Mouse (Mus musculus) frontal cortex, postnatal 25 days (tissue): ENCODE measurements at regions not wholly inside any gene's neighbourhood (a gene's known extent, or its start where the extent isn't known, plus 50 kb on each side); places are given as distances from the start of the nearest gene placed in this dataset.

Source experiments
- DNase-seq, 2 experiments: peaks; one replicate each; pipeline ENCODE4 v3.0.0; 2022; ENCODE audit warnings: low spot score in 2 of 2

DNA sequence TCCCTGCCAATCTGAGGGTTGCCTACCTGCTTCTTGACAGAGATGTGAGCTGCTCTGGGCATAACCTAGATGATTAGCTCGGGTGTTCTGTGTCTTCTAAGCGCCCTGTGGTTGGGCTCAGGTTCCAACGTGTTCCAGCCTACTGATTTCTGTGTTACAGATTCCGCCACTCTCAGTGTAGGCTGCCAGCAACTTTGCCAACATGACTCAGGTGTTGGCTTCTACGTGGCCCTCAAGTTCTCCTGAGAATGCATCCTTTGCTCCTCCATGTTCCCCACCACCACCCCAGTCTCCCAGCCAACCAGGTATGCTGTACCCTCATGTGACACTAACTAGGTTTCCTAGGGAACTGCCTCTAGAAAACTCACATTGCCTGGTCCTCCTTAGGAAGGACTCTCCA, 179.7 kb upstream of the Cadm1 start:
- DNase-seq: no peak

DNA sequence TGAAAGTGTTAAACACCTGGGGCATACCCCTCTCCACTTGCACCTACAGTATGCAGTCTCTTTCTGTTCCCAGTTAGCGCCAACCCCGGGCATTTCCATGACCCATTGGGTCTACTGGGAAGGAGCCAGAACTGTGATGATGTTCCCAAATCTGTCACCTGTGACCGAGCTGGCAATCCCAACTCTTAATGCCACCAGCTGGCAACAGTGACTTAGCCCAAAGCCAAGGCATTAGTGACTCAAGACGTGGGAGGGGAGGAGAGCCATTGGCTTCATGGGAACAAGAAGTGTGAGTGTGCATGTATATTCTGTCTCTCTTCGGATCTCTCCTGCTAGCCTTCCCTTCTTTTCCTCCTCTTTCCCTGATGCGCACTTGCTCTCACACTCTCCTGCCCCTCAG, 178.9 kb upstream of the Cadm1 start:
- DNase-seq: no peak

DNA sequence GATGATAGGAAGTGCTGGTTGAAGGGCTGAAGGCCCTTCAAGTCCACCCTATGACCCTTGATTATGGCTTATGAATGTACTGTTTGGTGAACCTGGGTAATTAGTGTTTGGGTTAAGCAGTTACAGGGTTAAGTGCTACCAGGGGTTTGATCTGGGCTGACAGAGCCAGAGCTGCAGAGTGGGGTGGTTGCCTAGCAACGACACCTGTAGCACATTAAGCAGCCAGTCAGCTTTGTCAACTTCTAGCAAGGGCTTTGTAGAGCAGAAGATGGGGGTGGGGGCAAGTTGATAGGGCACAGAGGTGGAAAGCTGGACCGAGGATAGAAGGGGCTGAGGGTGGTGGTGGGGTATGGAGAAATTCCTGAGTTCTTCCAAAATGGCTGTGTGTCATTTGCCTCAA, 177.0 kb upstream of the Cadm1 start:
- DNase-seq: no peak

DNA sequence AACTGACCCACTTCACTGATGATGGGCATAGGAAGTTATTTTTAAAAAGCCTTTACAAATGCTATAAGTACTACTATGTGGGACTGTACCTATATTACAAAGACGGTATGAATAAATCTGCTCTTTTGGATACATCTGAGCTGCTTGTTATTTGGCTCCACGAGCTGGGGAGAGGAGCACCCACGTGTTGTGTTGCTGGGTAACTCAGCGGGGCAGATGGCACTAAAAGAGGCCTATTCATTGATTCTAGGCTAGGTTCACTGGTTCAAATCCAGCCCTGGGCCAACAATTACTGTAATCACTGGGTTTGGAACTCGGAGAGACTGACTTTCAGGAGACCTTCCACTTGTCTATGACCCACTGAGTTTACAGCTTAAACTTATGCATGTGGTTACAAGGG, 176.0 kb upstream of the Cadm1 start:
- DNase-seq: no peak

DNA sequence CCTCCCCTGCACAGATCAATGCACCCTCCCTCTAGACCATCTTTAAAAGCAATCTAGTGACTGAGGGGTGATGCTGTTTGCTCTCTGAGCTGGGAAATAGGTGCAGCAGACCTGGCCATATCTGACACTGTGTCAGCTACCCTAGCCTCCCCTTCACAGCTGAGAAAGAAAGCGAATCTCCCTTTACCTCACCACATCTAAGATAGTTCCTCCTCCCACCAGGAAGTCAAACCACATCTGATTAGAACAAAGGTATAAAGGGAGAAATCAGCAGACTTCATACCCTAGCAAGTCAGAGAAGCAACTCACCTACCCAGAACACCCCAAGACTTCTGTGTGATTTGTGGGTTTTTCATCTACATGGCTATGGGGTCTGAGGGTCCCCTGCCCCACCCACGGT, 175.6 kb upstream of the Cadm1 start:
- DNase-seq: no peak

DNA sequence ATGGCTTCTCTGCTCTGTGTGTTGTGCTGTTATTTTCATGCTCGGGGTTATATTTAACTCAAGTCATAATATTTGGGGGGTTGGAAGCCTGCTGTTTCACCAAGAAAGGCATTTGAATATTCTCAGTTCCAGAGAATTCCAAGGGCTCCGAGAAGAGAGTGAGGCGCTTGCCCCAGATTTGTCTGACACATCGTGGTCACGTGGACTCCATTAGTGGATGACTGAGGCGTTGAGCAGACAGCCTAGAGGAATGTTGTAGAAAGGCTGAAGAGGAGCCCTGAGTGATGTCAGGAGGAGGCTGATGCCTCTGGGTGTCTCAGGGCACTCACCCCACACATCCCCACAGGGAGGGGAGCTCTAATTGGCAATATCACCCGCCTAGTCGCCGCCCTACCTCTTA, 175.1 kb upstream of the Cadm1 start:
- peak in 1 of 2 experiments; percentile 9 for DNase-seq

DNA sequence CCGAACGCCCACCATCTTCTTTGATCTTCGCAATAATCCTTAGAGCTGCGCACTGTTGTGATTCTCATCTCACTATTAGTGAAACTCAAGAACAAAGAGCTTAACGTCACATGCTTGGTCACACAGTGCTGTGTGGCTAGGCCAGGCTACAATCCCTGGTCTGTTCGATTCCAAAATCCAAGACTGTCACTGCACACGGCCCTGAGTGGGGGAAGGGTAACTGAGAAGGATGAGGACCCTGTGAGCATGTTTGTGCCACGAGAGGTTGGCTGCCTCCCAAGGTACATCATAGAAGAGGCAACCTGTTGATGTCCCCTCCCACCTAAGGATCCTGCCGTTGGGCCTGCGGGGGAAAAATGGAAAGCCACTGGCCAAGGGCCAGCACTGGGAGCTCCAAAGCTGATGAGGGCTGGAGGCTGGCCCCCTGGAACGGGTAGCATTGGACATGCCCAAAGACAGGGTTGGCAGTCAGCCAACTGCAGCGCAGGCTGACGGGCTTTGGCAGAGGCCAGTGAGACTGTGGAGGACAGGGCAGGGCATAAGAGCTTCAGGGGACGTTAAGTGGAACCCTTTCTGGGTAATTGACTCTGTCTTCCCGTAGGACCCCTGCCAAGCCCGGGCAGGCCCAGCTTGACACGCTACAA, 172.1 kb upstream of the Cadm1 start:
- peak; percentile 15 to 19 for DNase-seq

DNA sequence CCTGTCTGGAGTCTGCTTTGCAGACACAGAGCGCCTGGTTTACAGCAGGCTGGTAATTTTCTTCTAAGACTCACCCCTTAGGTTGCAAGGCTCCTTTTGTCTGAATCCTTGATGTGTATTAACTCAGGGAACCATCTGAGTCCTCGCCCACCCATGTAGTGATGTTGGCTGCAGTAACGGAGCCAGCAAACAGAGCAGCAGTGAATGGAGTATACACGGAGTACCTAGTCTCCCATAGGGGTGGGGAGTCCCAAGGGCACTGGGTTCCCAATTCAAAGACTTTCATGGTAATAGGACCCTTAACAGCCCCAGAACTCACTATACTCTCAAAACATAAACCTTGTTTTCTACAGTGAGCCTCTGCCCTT, 171.6 kb upstream of the Cadm1 start:
- DNase-seq: no peak

DNA sequence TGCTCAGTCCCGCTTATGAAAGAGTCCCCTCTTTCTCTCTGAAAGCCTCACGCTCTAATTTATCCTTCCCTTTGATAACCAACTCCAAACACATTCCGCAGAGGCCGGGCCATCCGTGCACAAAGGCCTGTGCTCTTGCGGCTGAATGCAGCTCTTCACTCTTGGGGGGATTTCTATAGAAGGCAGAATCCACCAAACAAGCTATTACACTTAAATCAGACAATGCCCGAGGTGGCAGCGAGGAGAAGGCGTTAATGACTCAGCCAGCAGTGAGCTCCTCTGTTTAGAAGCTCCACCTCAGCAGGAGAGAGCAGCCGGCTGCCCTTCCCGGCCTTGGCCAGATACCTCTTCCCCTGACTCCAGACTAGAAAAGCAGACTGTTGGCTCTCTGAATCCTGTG, 166.9 kb upstream of the Cadm1 start:
- DNase-seq: no peak

DNA sequence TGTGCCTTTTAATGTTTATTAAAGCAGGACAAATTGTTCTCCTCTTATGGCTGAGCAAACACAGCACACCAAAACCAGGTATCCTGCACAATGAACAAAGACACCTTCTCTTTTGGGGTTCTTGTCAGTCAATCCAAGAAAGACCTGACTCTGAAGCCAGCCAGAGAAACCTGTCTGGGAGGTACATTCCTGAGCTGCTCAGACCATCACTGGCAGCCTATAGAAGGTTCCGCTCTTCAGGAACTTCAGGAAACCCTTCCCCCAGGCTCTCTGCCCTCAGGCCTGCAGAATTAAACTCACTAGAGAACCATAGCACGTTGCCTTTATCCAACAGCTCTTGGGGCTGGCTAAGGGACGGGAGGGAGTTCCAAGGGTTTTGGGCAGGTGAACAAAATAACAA, 165.2 kb upstream of the Cadm1 start:
- DNase-seq: no peak

DNA sequence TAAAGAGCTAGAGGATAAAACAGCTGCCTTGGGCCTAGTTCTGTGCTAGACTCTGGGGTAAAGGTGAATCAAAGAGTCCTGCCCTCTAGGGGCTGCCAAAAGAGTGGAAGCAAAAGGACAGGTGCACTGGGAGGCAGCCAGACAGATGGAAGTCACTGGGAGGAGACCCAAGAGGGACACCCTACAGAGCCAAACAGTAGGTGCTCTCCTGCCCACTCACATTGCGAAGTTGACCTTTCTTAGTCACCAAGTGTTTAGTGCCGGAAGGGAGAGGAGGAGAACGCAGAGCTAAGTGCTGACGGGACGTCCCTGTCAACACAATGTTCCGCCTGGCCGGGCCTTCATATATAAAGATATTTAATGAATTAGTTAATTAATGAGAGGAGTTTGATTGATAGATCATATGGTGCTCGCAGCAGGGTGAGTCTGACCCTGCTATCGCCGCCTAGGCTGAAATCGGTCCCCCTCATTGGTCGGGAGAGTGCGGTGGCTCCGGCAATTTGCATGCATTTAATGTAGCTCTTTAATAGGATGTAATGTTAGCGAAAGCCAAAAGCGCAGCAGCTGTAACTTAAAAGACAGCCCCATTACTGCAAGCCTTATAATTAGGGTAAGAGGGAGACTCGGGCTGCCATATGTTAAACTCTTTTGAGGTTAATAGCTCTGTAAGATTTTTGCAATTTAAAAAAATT, 162.6 kb upstream of the Cadm1 start:
- DNase-seq: no peak

DNA sequence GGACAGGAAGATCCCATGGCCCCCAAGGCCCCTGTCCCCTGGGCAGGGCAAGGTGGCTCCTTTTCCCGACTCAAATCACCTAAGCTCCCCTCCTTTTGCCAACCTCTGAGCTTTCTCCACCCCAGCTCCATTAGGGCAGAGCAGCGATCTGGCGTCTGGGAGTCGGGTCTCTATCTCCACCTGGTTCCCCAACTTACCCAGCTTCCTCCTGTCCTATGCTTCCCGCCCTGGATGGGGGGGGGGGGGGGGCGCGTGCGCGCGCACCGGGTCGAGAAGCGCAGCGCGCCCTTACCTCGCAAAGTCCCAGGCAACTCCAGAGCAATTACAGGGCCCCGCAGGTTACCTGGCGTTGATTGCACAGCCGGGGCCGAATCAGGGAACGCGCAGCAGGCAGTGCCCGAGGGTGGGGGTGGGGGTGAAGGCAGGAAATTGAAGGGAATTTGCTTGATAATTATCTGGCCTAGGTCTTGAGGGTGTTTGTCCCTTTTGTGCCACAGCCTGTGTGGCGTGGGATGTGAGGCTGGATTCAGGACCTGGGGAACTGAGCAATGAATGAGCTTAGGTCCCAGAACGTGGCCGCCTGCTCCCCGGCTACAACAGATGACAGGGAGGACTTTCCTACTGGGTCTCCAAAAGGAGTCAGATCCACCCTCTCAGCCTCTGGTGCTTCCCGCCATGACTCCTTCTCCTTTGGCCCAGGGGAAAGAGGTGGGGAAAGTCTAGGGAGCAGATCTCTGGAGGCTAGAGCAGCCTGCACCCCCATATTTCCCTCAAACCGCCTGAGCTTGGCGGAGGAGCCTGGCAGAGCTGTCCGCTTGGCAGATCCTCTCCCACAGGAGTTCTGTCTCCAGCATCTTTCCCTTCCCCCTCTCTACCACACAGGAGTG, 161.7 kb upstream of the Cadm1 start:
- DNase-seq: no peak

DNA sequence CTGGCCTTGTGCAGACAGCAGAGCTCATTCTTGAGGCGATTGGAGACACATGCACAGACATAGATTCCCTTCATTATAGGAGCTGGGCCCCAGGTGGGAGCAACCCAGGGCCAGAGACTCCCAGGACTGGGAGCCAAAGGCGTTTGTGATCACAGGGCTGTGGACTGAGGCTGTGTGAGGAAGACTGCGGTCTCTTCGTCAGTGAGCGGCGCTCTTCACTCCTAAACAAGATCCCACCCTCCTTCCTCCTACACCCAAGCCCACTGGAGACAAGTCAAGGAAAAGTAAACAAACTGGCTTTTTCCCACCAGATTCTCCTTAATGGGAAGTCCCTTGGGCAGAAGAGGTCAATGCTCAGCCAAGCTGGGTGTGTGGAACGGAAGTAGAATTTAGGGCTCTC, 157.7 kb upstream of the Cadm1 start:
- no peak for DNase-seq

DNA sequence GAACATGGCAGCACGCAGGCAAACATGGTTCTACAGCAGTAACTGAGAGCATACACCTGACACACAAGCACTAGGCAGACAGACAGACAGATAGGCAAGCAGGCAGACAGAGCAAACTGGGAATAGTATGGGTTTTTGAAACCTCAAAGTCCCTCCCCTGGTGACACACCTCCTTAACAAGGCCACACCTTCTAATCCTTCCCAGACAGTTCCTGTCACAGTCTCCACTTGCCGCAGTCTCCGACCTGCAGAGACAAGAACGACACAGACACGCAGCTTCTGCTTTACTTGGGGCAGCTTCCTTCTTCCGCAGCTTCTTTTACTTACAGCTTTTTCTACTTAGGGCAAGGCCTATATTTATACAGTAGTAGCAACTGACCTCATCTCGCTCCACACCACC, 155.9 kb upstream of the Cadm1 start:
- DNase-seq: no peak

DNA sequence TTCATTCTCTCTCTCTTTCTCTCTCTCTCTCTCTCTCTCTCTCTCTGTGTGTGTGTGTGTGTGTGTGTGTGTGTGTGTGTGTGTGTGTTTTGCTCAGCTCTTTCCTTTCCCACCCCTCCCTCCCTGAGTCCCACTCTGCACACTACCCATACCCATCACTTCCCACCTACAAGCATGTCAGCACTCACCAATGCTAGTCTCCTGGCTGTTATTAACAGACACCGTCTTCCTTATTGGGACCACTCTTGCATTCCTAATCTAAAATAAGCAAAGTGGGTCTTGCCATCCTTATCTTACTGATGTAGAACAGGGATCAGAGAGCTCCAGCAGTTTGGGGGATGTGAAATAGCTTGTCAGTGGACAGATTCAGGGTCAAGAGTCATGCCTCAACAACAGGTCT, 153.3 kb upstream of the Cadm1 start:
- no peak for DNase-seq

DNA sequence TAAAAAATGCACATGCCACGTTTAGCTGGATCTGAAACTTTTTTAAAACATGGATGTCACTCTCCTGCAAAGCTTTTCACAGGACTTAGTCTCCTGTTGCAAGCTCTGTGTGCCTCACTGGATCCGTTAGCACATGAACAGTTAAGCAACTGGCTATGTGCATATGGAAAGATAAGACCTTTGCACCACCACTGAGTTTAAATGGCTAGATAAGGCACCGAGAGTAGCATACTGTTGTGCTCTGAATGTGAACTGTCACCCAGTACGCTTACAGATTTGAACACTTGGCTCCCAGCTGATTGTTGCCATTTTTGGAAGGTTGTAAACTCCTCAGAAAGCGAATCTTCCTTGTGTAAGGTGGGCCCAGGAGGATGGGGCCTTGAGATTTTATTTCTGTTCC, 151.4 kb upstream of the Cadm1 start:
- DNase-seq: no peak

DNA sequence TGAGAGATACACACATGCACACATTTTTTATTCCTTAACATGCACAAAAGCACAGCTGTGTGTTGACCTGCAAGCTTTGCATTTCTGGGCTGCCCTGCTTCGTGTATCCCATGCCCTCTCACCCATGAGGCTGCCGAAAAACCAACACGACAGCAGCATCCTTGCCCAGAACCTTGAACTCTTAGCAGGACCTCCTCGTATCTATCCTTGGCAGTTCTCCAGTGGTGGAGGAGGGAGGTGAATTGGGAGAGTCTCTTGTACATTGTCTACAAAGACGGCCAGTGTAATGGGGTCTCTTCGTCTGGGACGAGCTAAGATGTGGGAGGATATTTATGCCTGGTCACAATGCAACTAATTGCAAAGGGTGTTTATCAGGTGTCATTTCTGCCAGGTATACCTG, 149.6 kb upstream of the Cadm1 start:
- DNase-seq: no peak

DNA sequence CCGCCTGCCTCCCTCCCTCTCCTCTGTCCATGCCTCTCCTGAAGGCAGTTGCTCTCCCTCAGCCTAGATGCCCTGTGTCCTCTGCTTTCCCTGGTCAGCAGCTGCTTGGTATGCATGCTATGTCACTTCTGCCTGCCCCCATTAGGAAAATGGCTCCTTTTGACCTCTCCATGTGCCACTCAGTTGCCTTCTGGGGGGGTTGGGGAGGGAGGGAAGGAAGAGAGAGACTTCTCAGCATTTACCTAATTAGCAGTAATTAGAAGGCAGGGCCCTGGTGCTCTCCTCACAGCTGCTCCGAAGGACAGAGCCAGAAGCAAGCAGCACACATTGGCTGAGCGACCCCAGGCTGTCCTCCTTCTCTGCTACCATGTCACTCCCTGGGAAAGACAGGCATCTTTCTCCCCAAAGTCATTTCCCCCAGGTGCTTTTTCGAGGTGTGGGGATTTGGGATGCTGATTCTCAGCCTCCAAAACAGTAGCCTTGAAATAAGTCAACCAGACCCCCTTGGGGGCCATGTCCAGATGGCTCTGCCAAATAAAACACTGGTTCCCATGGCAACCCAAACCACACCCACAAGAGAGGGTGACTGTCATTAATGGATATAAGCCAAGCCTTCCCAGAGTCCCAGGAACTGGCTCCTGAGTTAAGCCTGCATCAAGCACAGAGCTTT, 145.7 kb upstream of the Cadm1 start:
- DNase-seq: no peak

DNA sequence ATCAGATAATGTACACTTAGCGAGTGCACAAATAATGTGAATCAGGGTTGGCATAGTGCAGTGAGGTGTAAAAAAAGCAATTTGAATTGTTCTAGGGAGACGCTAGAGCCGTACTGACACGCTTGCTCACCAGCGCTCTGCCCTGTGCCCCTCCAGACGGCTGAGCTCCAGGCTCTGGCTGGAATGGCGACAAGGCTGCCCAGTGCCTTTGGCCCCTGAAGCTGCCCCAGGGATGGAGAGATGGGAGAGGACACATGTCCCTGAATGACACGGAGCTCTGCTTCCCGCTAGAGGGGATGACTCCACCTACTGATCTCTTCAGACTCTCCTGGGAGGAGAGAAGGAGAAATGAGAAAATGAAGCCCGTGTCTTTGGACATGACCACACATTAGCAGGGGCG, 143.3 kb upstream of the Cadm1 start:
- no peak for DNase-seq

DNA sequence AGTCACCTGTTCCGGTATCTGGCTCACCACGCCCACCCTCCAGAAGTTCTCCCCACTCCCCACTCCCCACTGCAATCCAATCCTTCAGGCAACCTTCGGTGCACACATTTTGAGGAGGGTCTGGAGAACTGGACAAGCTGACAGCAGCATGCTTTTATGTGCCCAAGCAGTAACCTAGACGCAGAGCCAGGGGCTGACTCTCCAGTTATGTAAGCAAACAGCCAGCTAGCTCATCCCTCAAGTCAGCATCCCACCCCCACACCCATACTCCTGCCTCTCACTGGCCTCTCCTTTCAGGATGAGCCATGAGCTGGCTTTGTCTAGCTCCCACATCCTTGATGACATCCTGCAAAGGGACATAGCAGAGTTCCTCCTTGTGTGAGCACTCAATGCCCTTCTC, 142.8 kb upstream of the Cadm1 start:
- DNase-seq: peak in 1 of 2 experiments; percentile 19

DNA sequence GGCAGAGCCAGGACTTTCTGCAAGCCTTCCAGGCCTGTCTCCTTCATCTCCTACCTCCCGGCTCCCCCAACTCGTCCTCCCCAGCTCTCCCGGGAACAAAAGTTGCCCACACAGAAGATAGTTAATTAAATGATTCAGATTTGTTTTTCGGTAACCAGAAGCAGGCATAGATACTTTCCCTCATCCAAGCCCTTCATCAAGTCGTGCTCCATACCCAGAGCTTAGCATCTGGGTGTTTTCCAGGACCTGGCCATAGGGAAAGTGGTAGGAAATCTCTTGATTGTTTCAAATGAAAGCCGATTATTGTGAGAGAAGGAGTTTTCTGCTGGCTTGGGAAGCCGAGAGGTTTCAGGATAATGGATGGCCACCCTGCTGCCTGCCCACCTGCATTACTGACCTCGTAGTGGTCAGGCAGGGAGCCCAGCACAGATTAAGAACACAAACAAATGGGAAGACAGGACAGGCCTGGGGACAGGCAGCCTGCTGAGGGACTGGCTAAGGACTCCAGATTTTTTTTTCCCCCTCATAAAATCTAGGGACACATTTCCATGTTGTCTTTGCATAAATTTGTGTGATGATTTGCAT, 142.2 kb upstream of the Cadm1 start:
- DNase-seq: no peak

DNA sequence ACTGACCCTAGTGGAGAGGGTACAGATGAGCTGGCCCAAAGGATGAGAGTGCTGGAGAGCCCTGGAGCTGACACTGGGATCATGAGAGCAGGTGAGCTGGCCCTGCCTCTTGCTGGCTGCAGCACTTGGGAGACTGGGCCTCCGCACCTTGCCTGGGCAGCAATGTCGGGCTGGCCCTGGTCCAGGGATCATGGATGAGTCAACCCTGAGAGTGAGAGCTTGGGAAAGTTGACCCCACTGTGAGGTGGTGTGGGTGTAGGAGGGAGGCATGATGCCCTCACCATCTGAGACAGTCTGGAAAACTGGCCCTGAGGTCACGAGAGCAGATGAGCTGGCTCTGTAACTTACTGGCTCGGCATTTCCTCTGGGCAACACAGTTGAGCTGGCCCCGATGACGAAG, 140.1 kb upstream of the Cadm1 start:
- DNase-seq: no peak
